Mouse (Mus musculus) heart, embryonic 15.5 days (tissue): Measurements from ENCODE around the gene Limk1. TPM values are rescaled to one million over a fixed set of nuclear protein-coding genes. Genes with fewer than 3 reads are reported as not detected.

Source experiments
- ATAC-seq: fragments of 200-750 bp; cut with Nextera tagmentation; replicated peaks from 2 replicates; pipeline ENCODE4 v1.8.0; 2017; ENCODE audit warnings: low read depth, moderate TSS enrichment; ENCODE audit not compliant: insufficient number of reproducible peaks, insufficient read depth, low FRiP score
- H3K27ac ChIP-seq: fragments of 300-500 bp; sonication (generic); 2 replicates; pipeline ENCODE4 v1.5.1; 2015; ENCODE audit warnings: mild to moderate bottlenecking, inconsistent platforms
- H3K27me3 ChIP-seq: fragments of 300-500 bp; sonication (generic); 2 replicates; pipeline ENCODE4 v1.6.1; 2015; ENCODE audit warnings: inconsistent platforms
- H3K36me3 ChIP-seq: fragments of 300-500 bp; sonication (generic); 2 replicates; pipeline ENCODE4 v1.6.1; 2015; ENCODE audit warnings: mild to moderate bottlenecking, inconsistent platforms
- H3K4me1 ChIP-seq: fragments of 300-500 bp; sonication (generic); replicated peaks from 2 replicates; pipeline ENCODE4 v1.6.1; 2015; ENCODE audit warnings: inconsistent platforms
- H3K4me2 ChIP-seq: fragments of 300-500 bp; sonication (generic); 2 replicates; pipeline ENCODE4 v1.6.1; 2015; ENCODE audit warnings: inconsistent platforms, mild to moderate bottlenecking, moderate library complexity
- H3K4me3 ChIP-seq: fragments of 300-500 bp; sonication (generic); 2 replicates; pipeline ENCODE4 v1.5.1; 2015; ENCODE audit warnings: mild to moderate bottlenecking, inconsistent platforms
- H3K9ac ChIP-seq: fragments of 300-500 bp; sonication (generic); 2 replicates; pipeline ENCODE4 v1.6.1; 2015; ENCODE audit warnings: mild to moderate bottlenecking, inconsistent platforms
- H3K9me3 ChIP-seq: fragments of 300-500 bp; sonication (generic); replicated peaks from 2 replicates; pipeline ENCODE4 v1.6.1; 2016; ENCODE audit warnings: inconsistent platforms
- WGBS: fragments of 180-500 bp; shearing (Covaris S2); methylation state at CpG from one replicate; pipeline ENCODE4 v1.1.7; 2015; ENCODE audit warnings: mixed read lengths; 5-methylcytosine and 5-hydroxymethylcytosine counted together
- polyA plus RNA-seq: library from polyadenylated mRNA; unstranded; fragments of >200 nt; fragmentation: Nextera tagmentation; extraction: Ambion mirVana; gene quantifications from 2 replicates; pipeline ENCODE4 v1.2.1, GENCODE M21; 2015

Limk1 gene
- polyA plus RNA-seq, 1 experiment from 2014 or later: 3.3 TPM

DNA sequence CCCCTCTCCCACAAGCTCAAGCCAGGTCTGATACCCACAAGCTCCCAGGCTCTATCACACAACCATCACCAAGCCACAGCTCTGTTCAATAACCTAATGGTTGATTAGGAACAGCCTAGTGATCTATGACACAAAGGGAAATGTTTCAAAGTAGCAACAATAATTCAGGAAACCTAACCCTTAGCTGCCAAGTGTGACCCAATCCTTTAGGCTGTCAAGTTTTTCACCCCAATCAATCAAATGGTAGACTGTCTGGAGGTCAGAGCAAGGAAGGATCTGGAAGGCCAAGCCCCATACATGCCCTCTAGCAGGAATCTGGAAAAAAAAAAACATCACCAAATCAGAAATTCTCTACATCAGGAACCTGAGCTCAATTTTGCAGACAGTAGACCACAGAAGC lies 57.6 kb downstream of the Limk1 start:
- Histone ChIP-seq H3K9me3 (no peaks in the 10 kb centered on the region), H3K4me3 (no peak overlapping the region), H3K9ac (no peak overlapping the region), H3K27ac (no peak overlapping the region), H3K36me3 (peaks cover 37% of the 10 kb centered on the region), H3K4me1 (peaks cover 24% of the 10 kb centered on the region), H3K4me2 (no peak overlapping the region), H3K27me3 (no peaks in the 10 kb centered on the region)
- no peak for ATAC-seq

GRCm38 (mm10) chr5:134629508-134629907 lies 58.9 kb downstream of the Limk1 start:
- H3K27me3 ChIP-seq: no peaks in the 10 kb centered on the region
- no peaks in the 10 kb centered on the region for H3K9me3 ChIP-seq
- ATAC-seq: no peak
- peaks cover 24% of the 10 kb centered on the region for H3K4me1 ChIP-seq
- no peak overlapping the region for H3K4me2 ChIP-seq
- peaks cover 40% of the 10 kb centered on the region for H3K36me3 ChIP-seq
- no peak overlapping the region for H3K9ac ChIP-seq
- 34% methylated on average over 4 of the region's 4 CpGs for WGBS
- no peak overlapping the region for H3K4me3 ChIP-seq
- H3K27ac ChIP-seq: no peak overlapping the region

GRCm38 (mm10) chr5:134622069-134622468 lies 66.3 kb downstream of the Limk1 start:
- Histone ChIP-seq H3K4me3 (no peak overlapping the region), H3K9ac (no peak overlapping the region), H3K27me3 (no peaks in the 10 kb centered on the region), H3K4me2 (no peak overlapping the region), H3K9me3 (no peaks in the 10 kb centered on the region), H3K4me1 (peaks cover 6% of the 10 kb centered on the region; the same call in 1 of the 2 replicates), H3K36me3 (peaks cover 92% of the 10 kb centered on the region), H3K27ac (no peak overlapping the region)
- WGBS: 72% methylated on average over 2 of the region's 2 CpGs
- ATAC-seq: no peak

DNA sequence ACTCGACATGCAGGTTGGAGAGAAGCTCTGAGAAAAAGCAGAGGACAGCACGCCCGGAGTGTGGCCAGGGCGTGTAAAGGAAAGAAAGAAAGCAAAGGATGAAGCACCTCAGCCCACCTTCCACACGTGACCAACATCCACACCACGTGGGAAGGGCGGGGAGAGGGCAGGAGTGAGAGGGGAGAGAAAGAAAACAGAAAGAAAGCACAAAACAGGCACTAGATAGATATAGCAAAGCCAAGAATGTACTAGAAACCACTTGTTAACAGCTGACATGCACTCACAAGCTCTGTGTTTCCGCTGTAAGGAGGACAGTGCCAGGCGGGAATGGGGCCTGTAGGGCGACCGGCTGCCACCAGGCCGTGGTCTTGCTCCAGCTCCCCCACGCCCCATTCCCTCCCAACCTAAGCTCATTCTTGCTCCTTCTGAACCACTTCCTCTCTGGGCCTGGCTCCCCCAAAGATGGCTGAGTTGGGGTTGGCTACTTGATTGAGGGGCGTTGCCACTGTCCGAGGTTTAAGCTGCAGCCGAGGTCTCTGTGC lies 67.2 kb downstream of the Limk1 start:
- Histone ChIP-seq H3K36me3 (peaks cover 84% of the 10 kb centered on the region), H3K27ac (no peak overlapping the region), H3K4me1 (peaks cover 6% of the 10 kb centered on the region; the same call in 1 of the 2 replicates), H3K9me3 (no peaks in the 10 kb centered on the region), H3K4me3 (no peak overlapping the region), H3K9ac (no peak overlapping the region), H3K27me3 (no peaks in the 10 kb centered on the region), H3K4me2 (no peak overlapping the region)
- WGBS: 86% methylated on average over 16 of the region's 16 CpGs
- no peak for ATAC-seq

DNA sequence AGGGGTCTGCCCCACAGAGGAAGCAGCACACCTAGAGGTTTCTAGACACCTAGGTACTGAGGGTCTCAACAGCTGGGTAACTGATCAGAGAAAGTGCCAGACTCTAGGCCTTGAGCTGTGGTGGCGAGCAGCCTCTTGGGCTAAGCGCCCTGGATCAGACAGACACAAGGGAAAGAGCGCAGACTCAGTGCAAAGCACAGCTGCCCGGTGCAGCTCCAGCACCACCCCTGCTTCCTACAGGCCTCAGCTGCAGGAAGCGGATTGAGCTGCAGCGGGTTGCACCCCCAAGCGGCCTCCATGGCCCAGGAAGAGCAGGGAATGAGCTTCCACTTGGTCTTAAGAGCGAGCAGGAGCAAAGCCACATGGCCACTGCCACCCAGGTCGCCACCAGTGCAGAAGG lies 67.9 kb downstream of the Limk1 start:
- no peak for ATAC-seq
- peaks cover 6% of the 10 kb centered on the region; the same call in 1 of the 2 replicates for H3K4me1 ChIP-seq
- no peak overlapping the region for H3K9ac ChIP-seq
- no peak overlapping the region for H3K4me3 ChIP-seq
- H3K9me3 ChIP-seq: no peaks in the 10 kb centered on the region
- no peaks in the 10 kb centered on the region for H3K27me3 ChIP-seq
- 87% methylated on average over 9 of the region's 9 CpGs for WGBS
- H3K4me2 ChIP-seq: no peak overlapping the region
- H3K36me3 ChIP-seq: peaks cover 77% of the 10 kb centered on the region
- no peak overlapping the region for H3K27ac ChIP-seq

DNA sequence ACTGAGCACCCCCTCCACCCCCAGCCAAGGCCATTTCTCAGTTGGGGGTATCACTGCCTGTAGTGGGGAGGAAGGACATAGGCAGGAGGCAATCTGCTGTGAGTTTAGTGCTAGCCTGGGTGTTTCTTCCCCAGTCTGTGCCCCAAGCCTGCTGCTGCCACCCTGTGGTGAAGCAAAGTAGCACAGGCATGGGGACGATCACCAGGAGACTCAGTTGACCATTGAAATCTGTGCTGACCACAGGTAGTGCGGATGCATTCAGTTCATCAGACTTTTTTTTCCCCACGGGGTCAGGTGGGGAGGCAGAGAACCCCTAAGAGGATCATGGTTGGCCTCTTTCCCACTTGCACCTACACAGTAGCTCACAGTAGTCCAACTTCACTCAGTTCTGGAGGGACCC lies 71.3 kb downstream of the Limk1 start:
- ATAC-seq: no peak
- WGBS: 61% methylated on average over 3 of the region's 3 CpGs
- Histone ChIP-seq H3K36me3 (peaks cover 45% of the 10 kb centered on the region), H3K4me3 (no peak overlapping the region), H3K27me3 (no peaks in the 10 kb centered on the region), H3K4me1 (peaks cover 6% of the 10 kb centered on the region; the same call in 1 of the 2 replicates), H3K9ac (no peak overlapping the region), H3K9me3 (no peaks in the 10 kb centered on the region), H3K4me2 (no peak overlapping the region), H3K27ac (no peak overlapping the region)

- Histone ChIP-seq H3K27ac (no peak overlapping the region), H3K4me1 (peaks cover 6% of the 10 kb centered on the region; the same call in 1 of the 2 replicates), H3K4me3 (no peak overlapping the region), H3K36me3 (peaks cover 32% of the 10 kb centered on the region), H3K9ac (no peak overlapping the region), H3K9me3 (no peaks in the 10 kb centered on the region), H3K27me3 (no peaks in the 10 kb centered on the region), H3K4me2 (no peak overlapping the region)
- 75% methylated on average over 4 of the region's 4 CpGs for WGBS
- no peak for ATAC-seq
These were observed 72.6 kb downstream of the Limk1 start for GRCm38 (mm10) chr5:134615780-134616179.

DNA sequence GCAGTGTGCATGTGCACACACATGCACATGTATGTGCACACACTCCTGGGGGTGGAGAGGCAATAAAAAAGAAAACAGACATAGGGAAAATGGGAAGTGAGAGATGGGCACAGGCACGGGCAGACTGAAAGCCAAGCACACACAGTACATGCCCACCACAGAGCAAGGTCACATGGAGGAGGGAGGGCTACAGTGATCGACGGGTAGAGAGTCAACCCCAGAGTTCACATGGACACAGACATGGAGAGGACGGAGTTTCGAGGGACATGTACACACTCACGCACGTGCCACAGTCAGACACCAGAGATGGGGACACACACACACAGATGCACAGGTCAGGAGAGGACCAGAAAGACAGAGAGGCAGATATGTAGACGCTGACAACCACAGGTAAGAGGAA lies 73.0 kb downstream of the Limk1 start:
- Histone ChIP-seq H3K4me3 (no peak overlapping the region), H3K27me3 (no peaks in the 10 kb centered on the region), H3K4me1 (peaks cover 4% of the 10 kb centered on the region; the same call in 1 of the 2 replicates), H3K4me2 (no peak overlapping the region), H3K9ac (no peak overlapping the region), H3K36me3 (peaks cover 28% of the 10 kb centered on the region), H3K9me3 (no peaks in the 10 kb centered on the region), H3K27ac (no peak overlapping the region)
- ATAC-seq: no peak
- WGBS: 89% methylated on average over 8 of the region's 8 CpGs

DNA sequence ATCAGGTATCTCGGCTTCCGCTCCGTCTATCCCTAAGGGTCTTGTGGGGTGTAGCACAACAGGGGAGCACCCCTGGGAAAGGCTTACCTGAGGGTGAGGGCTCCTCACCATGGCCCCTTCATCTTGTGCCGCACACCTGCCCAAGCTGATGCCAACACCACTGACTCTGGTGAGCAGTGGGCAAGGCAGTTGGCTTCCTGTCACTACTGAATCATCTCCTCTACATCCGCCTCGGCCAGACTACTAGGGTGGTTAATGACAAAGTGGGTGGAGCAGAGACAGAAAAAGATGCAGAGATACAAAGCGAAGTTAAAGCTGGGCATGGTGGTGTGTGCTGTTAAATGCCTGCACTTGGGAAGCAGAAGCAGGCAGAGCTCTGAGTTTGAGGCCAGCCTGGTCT lies 73.6 kb downstream of the Limk1 start, which contains the start of gene Lat2:
TSS of gene Lat2 (minus strand) at position 224 of the 400 bp plus-strand sequence.
- Histone ChIP-seq H3K27me3 (no peaks in the 10 kb centered on the region), H3K4me2 (no peak within 1 kb of the TSS), H3K36me3 (peaks cover 22% of the 10 kb centered on the region), H3K9ac (no peak within 1 kb of the TSS), H3K4me3 (no peak within 1 kb of the TSS), H3K27ac (no peak within 1 kb of the TSS), H3K9me3 (no peaks in the 10 kb centered on the region), H3K4me1 (no peaks in the 10 kb centered on the region)
- ATAC-seq: no peak
- WGBS: 81% methylated on average over 7 of the region's 7 CpGs

DNA sequence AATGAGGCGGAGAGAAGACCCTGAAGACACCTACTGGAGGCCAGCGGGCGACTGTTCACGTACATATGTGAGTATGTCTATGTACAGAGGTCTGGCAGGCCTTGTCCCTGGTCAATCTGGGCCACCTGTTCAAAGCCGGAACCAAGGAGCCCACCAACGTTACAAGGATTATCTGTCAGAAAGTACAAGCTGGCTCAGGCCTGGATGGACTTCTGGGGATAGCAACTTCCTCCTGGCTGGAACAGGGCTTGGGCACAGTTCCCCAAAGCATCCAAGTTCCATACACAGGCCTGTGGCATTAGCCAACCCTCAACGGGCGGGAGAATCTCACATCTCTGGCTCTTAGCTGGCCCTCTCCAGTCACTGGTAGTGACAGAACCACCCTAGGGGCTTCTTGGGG lies 74.1 kb downstream of the Limk1 start:
- 92% methylated on average over 8 of the region's 8 CpGs for WGBS
- H3K27me3 ChIP-seq: no peaks in the 10 kb centered on the region
- ATAC-seq: no peak
- H3K4me3 ChIP-seq: no peak overlapping the region
- no peak overlapping the region for H3K9ac ChIP-seq
- H3K36me3 ChIP-seq: peaks cover 17% of the 10 kb centered on the region
- H3K27ac ChIP-seq: no peak overlapping the region
- no peaks in the 10 kb centered on the region for H3K4me1 ChIP-seq
- no peaks in the 10 kb centered on the region for H3K9me3 ChIP-seq
- H3K4me2 ChIP-seq: no peak overlapping the region

- no peak overlapping the region for H3K27ac ChIP-seq
These were observed 74.7 kb downstream of the Limk1 start for GRCm38 (mm10) chr5:134613727-134614126.

GRCm38 (mm10) chr5:134611810-134612521 lies 76.4 kb downstream of the Limk1 start:
- no peaks in the 10 kb centered on the region for H3K27me3 ChIP-seq
- WGBS: 50% methylated on average over 8 of the region's 8 CpGs
- ATAC-seq: no peak
- no peak overlapping the region for H3K9ac ChIP-seq
- H3K4me2 ChIP-seq: no peak overlapping the region
- H3K9me3 ChIP-seq: no peaks in the 10 kb centered on the region
- no peaks in the 10 kb centered on the region; the same call in 1 of the 2 replicates for H3K36me3 ChIP-seq
- no peak overlapping the region for H3K4me3 ChIP-seq
- no peaks in the 10 kb centered on the region; the same call in 1 of the 2 replicates for H3K4me1 ChIP-seq
- H3K27ac ChIP-seq: no peak overlapping the region

More at GRCm38 (mm10) chr5:134613727-134614126, 74.7 kb downstream of the Limk1 start:
- Histone ChIP-seq H3K4me3 (no peak overlapping the region), H3K9me3 (no peaks in the 10 kb centered on the region), H3K4me1 (no peaks in the 10 kb centered on the region), H3K27me3 (no peaks in the 10 kb centered on the region), H3K9ac (no peak overlapping the region), H3K36me3 (peaks cover 12% of the 10 kb centered on the region), H3K4me2 (no peak overlapping the region)
- WGBS: 75% methylated on average over 9 of the region's 9 CpGs
- ATAC-seq: no peak
